Mouse (Mus musculus) CD4-positive, CD25-positive, alpha-beta regulatory T cell, adult 2 months (primary cell): Measurements from ENCODE around the gene Snx17.
"Not testable (repeated sequence)": the region's sequence is repeated elsewhere in the genome, so short reads cannot be mapped to it uniquely, and the experiment has no call there.

ENCODE experiments used
- DNase-seq: peaks from one replicate; pipeline ENCODE4 v3.0.0-alpha.2; 2012; ENCODE audit warnings: low read depth, low spot score

Gene Snx17

GRCm38 (mm10) chr5:31196207-31196606 is 3.2 kb downstream of the Snx17 start:
- no peak for DNase-seq

- DNase-seq = no peak
These were observed 4.0 kb downstream of the Snx17 start for GRCm38 (mm10) chr5:31197072-31197471.

GRCm38 (mm10) chr5:31198170-31198569 is 5.1 kb downstream of the Snx17 start:
- DNase-seq = no peak

- DNase-seq = no peak
These were observed 5.7 kb downstream of the Snx17 start for GRCm38 (mm10) chr5:31198616-31199320.

GRCm38 (mm10) chr5:31199321-31199892 is 6.4 kb downstream of the Snx17 start:
- no peak for DNase-seq

GRCm38 (mm10) chr5:31199893-31200292 is 6.9 kb downstream of the Snx17 start:
- peak; percentile 22 for DNase-seq

GRCm38 (mm10) chr5:31200327-31200768 is 7.3 kb downstream of the Snx17 start:
- DNase-seq = peak; percentile 25

GRCm38 (mm10) chr5:31201042-31201741 is 8.2 kb downstream of the Snx17 start:
- no peak for DNase-seq

GRCm38 (mm10) chr5:31201742-31202590 is 8.9 kb downstream of the Snx17 start, which contains the start of gene Zfp513:
Gene Zfp513 (minus strand): TSS chr5:31202303.
- peak; percentile 98 for DNase-seq

- DNase-seq = no peak
These were observed 9.9 kb downstream of the Snx17 start for GRCm38 (mm10) chr5:31202933-31203332.

GRCm38 (mm10) chr5:31203866-31204265 is 10.8 kb downstream of the Snx17 start:
- DNase-seq = no peak

GRCm38 (mm10) chr5:31204421-31204820 is 11.4 kb downstream of the Snx17 start:
- DNase-seq = no peak

- not testable (repeated sequence) for DNase-seq
These were observed 23.5 kb downstream of the Snx17 start for GRCm38 (mm10) chr5:31216554-31216953.

GRCm38 (mm10) chr5:31218294-31218693 is 25.3 kb downstream of the Snx17 start:
- DNase-seq = peak; percentile 71

- peak; percentile 58 for DNase-seq
These were observed 26.0 kb downstream of the Snx17 start for GRCm38 (mm10) chr5:31219070-31219469.

GRCm38 (mm10) chr5:31219474-31219873 is 26.4 kb downstream of the Snx17 start:
- no peak for DNase-seq

GRCm38 (mm10) chr5:31219911-31220447 is 27.0 kb downstream of the Snx17 start:
- DNase-seq = no peak

- DNase-seq = peak; percentile 98
These were observed 27.6 kb downstream of the Snx17 start, which contains the start of gene Ppm1g for GRCm38 (mm10) chr5:31220448-31221303. Gene Ppm1g (minus strand): TSS chr5:31220687.

- DNase-seq = peak; percentile 53
These were observed 28.4 kb downstream of the Snx17 start for GRCm38 (mm10) chr5:31221304-31221945.

GRCm38 (mm10) chr5:31222696-31223095 is 29.7 kb downstream of the Snx17 start:
- DNase-seq = no peak
